Mouse (Mus musculus) heart, postnatal 0 days (tissue): ENCODE measurements around the gene Fam240a. TPM values are rescaled to one million over a fixed set of nuclear protein-coding genes. Genes with fewer than 3 reads are reported as not detected.
A peak's percentile ranks its signal among the peaks of the same experiment; 100 is the strongest.

Experiments used
- ATAC-seq: fragments of 200-750 bp; cut with Nextera tagmentation; 2 replicates; pipeline ENCODE4 v1.8.0; 2017; ENCODE audit warnings: low read depth, moderate number of reproducible peaks, moderate library complexity; ENCODE audit not compliant: insufficient read depth
- DNase-seq: peaks from one replicate; pipeline ENCODE4 v3.0.0-alpha.2; 2016; ENCODE audit warnings: low spot score
- H3K27ac ChIP-seq: fragments of 300-500 bp; sonication (generic); 2 replicates; pipeline ENCODE4 v1.5.1; 2014; ENCODE audit warnings: low read depth, mild to moderate bottlenecking
- H3K27me3 ChIP-seq: fragments of 300-500 bp; sonication (generic); 2 replicates; pipeline ENCODE4 v1.6.1; 2014; ENCODE audit warnings: low read length, mixed read lengths; ENCODE audit not compliant: control insufficient read depth, insufficient read depth
- H3K36me3 ChIP-seq: fragments of 300-500 bp; sonication (generic); replicated peaks from 2 replicates; pipeline ENCODE4 v1.6.1; 2014; ENCODE audit warnings: low read length, mixed read lengths; ENCODE audit not compliant: control insufficient read depth, insufficient read depth
- H3K4me1 ChIP-seq: fragments of 300-500 bp; sonication (generic); 2 replicates; pipeline ENCODE4 v1.6.1; 2014; ENCODE audit warnings: antibody characterized with exemption; ENCODE audit not compliant: control insufficient read depth, insufficient read depth
- H3K4me2 ChIP-seq: fragments of 300-500 bp; sonication (generic); 2 replicates; pipeline ENCODE4 v1.6.1; 2014; ENCODE audit warnings: low read depth, mild to moderate bottlenecking, low read length, moderate library complexity
- H3K4me3 ChIP-seq: fragments of 300-500 bp; sonication (generic); 2 replicates; pipeline ENCODE4 v1.5.1; 2014; ENCODE audit warnings: low read depth, low read length
- H3K9ac ChIP-seq: fragments of 300-500 bp; sonication (generic); replicated peaks from 2 replicates; pipeline ENCODE4 v1.6.1; 2014; ENCODE audit warnings: low read depth, low read length, mixed read lengths
- H3K9me3 ChIP-seq: fragments of 300-500 bp; sonication (generic); replicated peaks from 2 replicates; pipeline ENCODE4 v1.6.1; 2016; ENCODE audit warnings: low read length; ENCODE audit not compliant: control insufficient read depth
- CTCF ChIP-seq: IDR thresholded peaks from 2 replicates; pipeline ENCODE4 v1.5.1; 2016; ENCODE audit warnings: antibody characterized with exemption, control low read depth, low read depth
- EP300 ChIP-seq: IDR thresholded peaks from 2 replicates; pipeline ENCODE4 v1.6.1; 2016; ENCODE audit warnings: antibody characterized with exemption, low read depth
- WGBS: fragments of 180-500 bp; shearing (Covaris S2); extraction: QIAGEN DNeasy Blood & Tissue Kit; methylation state at CpG from one replicate; pipeline ENCODE4 v1.1.7; 2014; 5-methylcytosine and 5-hydroxymethylcytosine counted together
- polyA plus RNA-seq: library from polyadenylated mRNA; unstranded; fragments of >200 nt; fragmentation: Nextera tagmentation; extraction: Ambion mirVana; gene quantifications from 2 replicates; pipeline ENCODE4 v1.2.1, GENCODE M21; 2015
- total RNA-seq: library from RNA; depleted of rRNA; stranded (reverse); fragments of >200 nt; gene quantifications from 2 replicates; pipeline ENCODE4 v1.2.3, GENCODE M21; 2014; ENCODE audit warnings: low replicate concordance

Gene Fam240a
- total and polyA plus RNA-seq, 2 experiments from 2014 or later = not detected

DNA sequence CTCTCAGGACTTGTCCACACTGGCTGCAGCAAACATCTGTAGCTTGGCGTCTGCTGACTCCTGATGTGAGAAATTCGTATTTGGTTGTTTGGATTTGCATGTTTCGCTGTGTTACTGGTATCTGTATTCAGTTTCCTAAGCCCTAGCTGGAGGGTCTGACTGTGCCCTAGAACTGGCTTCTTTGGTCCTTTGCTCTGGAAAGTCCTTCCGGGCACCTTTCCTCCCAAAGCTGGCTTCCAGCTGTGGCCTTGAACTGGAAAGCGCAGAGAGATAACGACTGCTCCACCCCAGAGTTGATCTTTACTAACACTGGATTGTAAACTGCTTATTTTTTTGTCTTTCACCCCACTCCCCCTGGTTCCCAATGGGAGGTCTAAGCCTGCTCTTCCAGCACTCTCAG, 31.2 kb upstream of the Fam240a start:
- H3K9ac ChIP-seq = no peak overlapping the region
- H3K27ac ChIP-seq = no peak overlapping the region
- TF ChIP-seq EP300 = no peak
- TF ChIP-seq CTCF = no peak
- peaks cover 11% of the 10 kb centered on the region for H3K27me3 ChIP-seq
- H3K9me3 ChIP-seq = no peaks in the 10 kb centered on the region
- ATAC-seq (no peak), DNase-seq (no peak)
- WGBS = 76% methylated on average over 6 of the region's 6 CpGs
- peaks cover 9% of the 10 kb centered on the region for H3K4me1 ChIP-seq
- no peaks in the 10 kb centered on the region for H3K36me3 ChIP-seq
- H3K4me3 ChIP-seq = no peak overlapping the region
- H3K4me2 ChIP-seq = no peak overlapping the region

- no peak overlapping the region for H3K4me3 ChIP-seq
- no peak for TF ChIP-seq CTCF
- TF ChIP-seq EP300 = no peak
Measured at GRCm38 (mm10) chr9:110947261-110947661, 30.6 kb upstream of the Fam240a start.

GRCm38 (mm10) chr9:110946548-110947044, 29.9 kb upstream of the Fam240a start:
- no peak overlapping the region for H3K4me2 ChIP-seq
- H3K27ac ChIP-seq = no peak overlapping the region
- DNase-seq (no peak), ATAC-seq (no peak)
- no peaks in the 10 kb centered on the region for H3K36me3 ChIP-seq
- H3K4me1 ChIP-seq = peaks cover 7% of the 10 kb centered on the region
- H3K9ac ChIP-seq = no peak overlapping the region
- TF ChIP-seq CTCF = no peak
- no peak for TF ChIP-seq EP300
- H3K9me3 ChIP-seq = no peaks in the 10 kb centered on the region
- WGBS = 44% methylated on average over 20 of the region's 20 CpGs
- no peak overlapping the region for H3K4me3 ChIP-seq
- peaks cover 11% of the 10 kb centered on the region for H3K27me3 ChIP-seq

More at GRCm38 (mm10) chr9:110947261-110947661, 30.6 kb upstream of the Fam240a start:
- H3K4me2 ChIP-seq = no peak overlapping the region
- H3K9ac ChIP-seq = no peak overlapping the region
- WGBS = 59% methylated on average over 6 of the region's 6 CpGs
- no peaks in the 10 kb centered on the region for H3K9me3 ChIP-seq
- H3K4me1 ChIP-seq = peaks cover 7% of the 10 kb centered on the region
- H3K36me3 ChIP-seq = no peaks in the 10 kb centered on the region
- H3K27ac ChIP-seq = no peak overlapping the region
- no peak for ATAC-seq
- peaks cover 11% of the 10 kb centered on the region for H3K27me3 ChIP-seq
- DNase-seq = no peak

DNA sequence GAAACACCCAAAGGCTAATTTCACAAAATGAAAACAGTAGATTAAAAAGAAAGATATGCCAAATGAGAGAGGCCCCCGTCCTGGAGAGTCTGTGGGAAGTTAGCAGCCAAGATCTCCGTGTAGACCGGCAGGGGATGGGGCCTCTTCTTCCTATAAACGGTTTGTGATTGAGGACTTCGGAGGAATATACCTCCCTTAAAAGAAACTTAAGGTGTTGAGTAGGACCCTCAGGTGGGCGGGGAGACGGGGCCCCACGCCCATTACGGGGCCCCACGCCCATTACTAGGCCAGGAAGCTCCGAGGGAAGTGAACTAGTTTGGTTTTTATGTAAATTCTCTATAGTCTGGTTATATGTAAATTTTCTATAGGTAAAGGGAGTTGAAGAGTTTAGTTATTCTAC, 29.3 kb upstream of the Fam240a start, which contains the start of gene Tdgf1:
Gene Tdgf1 (minus strand): TSS at position 233 of the 400 bp plus-strand sequence.
- Histone ChIP-seq H3K9ac (no peak within 1 kb of the TSS), H3K27me3 (peaks cover 11% of the 10 kb centered on the region), H3K36me3 (no peaks in the 10 kb centered on the region), H3K4me3 (no peak within 1 kb of the TSS), H3K9me3 (no peaks in the 10 kb centered on the region), H3K27ac (no peak within 1 kb of the TSS), H3K4me2 (no peak within 1 kb of the TSS), H3K4me1 (peaks cover 7% of the 10 kb centered on the region)
- ATAC-seq (no peak), DNase-seq (no peak)
- TF ChIP-seq CTCF = no peak
- no peak for TF ChIP-seq EP300
- 52% methylated on average over 11 of the region's 11 CpGs for WGBS

GRCm38 (mm10) chr9:110945343-110945742, 28.7 kb upstream of the Fam240a start:
- H3K9ac ChIP-seq = no peak overlapping the region
- TF ChIP-seq EP300 (no peak), CTCF (no peak)
- no peak overlapping the region for H3K27ac ChIP-seq
- 47% methylated on average over 18 of the region's 18 CpGs for WGBS
- no peak overlapping the region for H3K4me2 ChIP-seq
- H3K4me1 ChIP-seq = peaks cover 7% of the 10 kb centered on the region; the same call in 1 of the 2 replicates
- H3K36me3 ChIP-seq = no peaks in the 10 kb centered on the region
- ATAC-seq = no peak
- H3K27me3 ChIP-seq = peaks cover 11% of the 10 kb centered on the region
- no peaks in the 10 kb centered on the region for H3K9me3 ChIP-seq
- H3K4me3 ChIP-seq = no peak overlapping the region
- DNase-seq = no peak

DNA sequence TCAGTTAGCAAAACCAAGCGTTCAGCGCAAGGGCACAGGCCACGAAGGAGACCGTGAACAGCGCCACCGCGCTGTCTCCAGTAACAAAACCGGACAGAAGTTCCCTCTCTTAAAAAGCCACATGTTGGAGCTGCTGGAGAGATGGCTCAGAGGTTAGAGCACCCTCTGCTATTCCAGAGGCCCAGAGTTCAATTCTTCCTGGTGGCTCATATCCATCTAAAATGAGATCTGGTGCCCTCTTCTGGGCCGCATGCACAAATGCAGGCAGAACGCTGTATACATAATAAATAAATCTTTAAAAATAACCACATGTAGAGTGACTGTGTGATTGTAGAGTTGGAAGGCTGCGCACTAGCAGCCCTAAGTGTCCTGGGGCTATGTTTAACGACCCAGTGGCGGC, 27.6 kb upstream of the Fam240a start:
- no peak overlapping the region for H3K9ac ChIP-seq
- H3K4me1 ChIP-seq = peaks cover 6% of the 10 kb centered on the region; the same call in 1 of the 2 replicates
- H3K27me3 ChIP-seq = peaks cover 11% of the 10 kb centered on the region
- no peaks in the 10 kb centered on the region for H3K9me3 ChIP-seq
- no peak overlapping the region for H3K4me3 ChIP-seq
- no peak overlapping the region for H3K4me2 ChIP-seq
- peak; percentile 44; the same call in 1 of the 2 replicates for ATAC-seq
- no peak overlapping the region for H3K27ac ChIP-seq
- WGBS = 30% methylated on average over 13 of the region's 13 CpGs
- peak; percentile 35 for DNase-seq
- TF ChIP-seq EP300 (no peak), CTCF (peak; percentile 56)
- H3K36me3 ChIP-seq = no peaks in the 10 kb centered on the region
